Mouse (Mus musculus): ENCODE measurements around the gene Olfr279.

- TF ChIP-seq CTCF (IDR thresholded peaks at IDR 0.05; ENCODE audit: borderline replicate concordance, insufficient read depth, low read depth, low read length) (no peak), POLR2A (IDR thresholded peaks at IDR 0.05; ENCODE audit: borderline replicate concordance, insufficient read depth, low read length) (peak; percentile 93)
Observed at GRCm38 (mm10) chr15:98533881-98534627, 41.9 kb downstream of the Olfr279 start, which contains the start of gene Kansl2.
